ENCODE assay signal across 8 mouse cellular contexts in the genomic region with DNA sequence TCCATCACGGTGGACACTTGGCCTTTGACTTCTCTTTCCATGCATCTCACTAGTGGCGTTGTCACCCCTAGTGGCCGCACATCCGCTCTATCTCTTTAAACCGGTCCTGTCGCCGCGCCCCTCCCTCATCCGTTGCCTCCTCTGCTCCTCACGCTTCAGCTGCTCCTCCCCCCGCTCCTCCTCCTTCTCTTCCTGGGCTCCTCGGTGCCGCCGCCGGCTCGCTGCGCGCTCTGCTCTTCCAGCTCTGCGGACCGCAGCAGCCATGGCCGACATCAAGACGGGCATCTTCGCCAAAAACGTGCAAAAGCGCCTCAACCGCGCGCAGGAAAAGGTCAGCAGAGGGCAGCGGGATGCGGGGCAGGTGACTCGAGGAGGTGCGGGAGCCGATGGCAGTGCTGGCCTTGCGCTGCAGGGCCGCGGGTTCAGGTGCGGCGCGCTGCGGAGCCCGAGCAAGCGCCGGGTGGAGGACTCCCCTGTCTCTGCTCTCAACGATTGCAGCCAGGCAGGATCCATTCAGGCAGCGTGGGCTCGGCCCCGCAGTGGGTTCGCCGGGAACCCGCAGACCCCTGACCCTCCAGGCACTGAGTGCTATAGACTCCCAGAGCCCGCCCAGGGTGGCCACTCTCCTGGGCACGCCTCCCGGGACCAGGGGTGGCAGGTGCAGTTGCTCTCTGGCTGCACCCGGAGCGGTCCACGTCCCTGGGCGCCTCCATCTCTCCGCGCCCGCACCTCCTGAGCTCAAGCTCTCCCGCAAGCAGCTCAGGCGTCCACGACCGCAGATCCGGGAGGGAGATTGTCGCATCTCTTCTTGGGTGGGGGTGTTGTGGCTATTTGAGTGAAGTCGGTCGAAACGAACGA. TPM values are rescaled to one million over a fixed set of nuclear protein-coding genes. Genes with fewer than 3 reads are reported as not detected.
DNase-seq lines count a peak whose midpoint lies in the region; ATAC-seq and TF ChIP-seq lines count a peak whose summit lies in the region.

A gene (plus strand): TSS at position 35 of the 858 bp plus-strand sequence.

- no peak for TF ChIP-seq EP300 in heart, adult 2 months (IDR thresholded peaks at IDR 0.05; ENCODE audit: insufficient read depth, low read depth, low read length)

- WGBS in embryonic facial prominence, embryonic 10.5 days: under 1% methylated on average over 70 of the region's 70 CpGs
- WGBS in heart, adult 2 months: under 1% methylated on average over 61 of the region's 70 CpGs

- no peak; the same call in 1 of the 2 replicates for ATAC-seq in granulocyte monocyte progenitor cell, adult 5-6 weeks (replicated peaks; ENCODE audit: poor library complexity, severe bottlenecking)

- peak; percentile 35; the same call in 1 of the 2 replicates for TF ChIP-seq CTCF in heart, adult 2 months (IDR thresholded peaks at IDR 0.05)

- peaks cover 24% of the 10 kb centered on the region for H3K4me1 ChIP-seq in embryonic facial prominence, embryonic 10.5 days
- no peaks in the 10 kb centered on the region for H3K4me1 ChIP-seq in heart, adult 2 months (ENCODE audit: control insufficient read depth, insufficient read depth, low read length)

- DNase-seq in adrenal gland, postnatal 14 days: peak; percentile 75
- peak; percentile 80 for DNase-seq in embryonic facial prominence, embryonic 10.5 days (ENCODE audit: low spot score)
- peak; percentile 59 to 62 for DNase-seq in heart, adult 2 months
- DNase-seq in kidney, adult 11 months: peak; percentile 29
- peak; percentile 88 to 96 for DNase-seq in left cerebral cortex, postnatal 25 days (ENCODE audit: low spot score in 2 of 2)
- DNase-seq in mesoderm, embryonic 11.5 days (ENCODE audit: low read depth, low spot score): peak; percentile 83
- peak; percentile 4 for DNase-seq in skeletal muscle tissue, adult 2 months (ENCODE audit: low read depth, low spot score)

- H3K4me3 ChIP-seq in embryonic facial prominence, embryonic 10.5 days: peak within 1 kb of the TSS; percentile 81
- H3K4me3 ChIP-seq in heart, adult 2 months: peak within 1 kb of the TSS; percentile 51

- intact Hi-C loops in heart, adult 2 months (cut with DNase I): loop anchor here (10.0 kb wide), 1 partner anchor 156 kb away; no protein-coding TSS in a partner anchor
- intact Hi-C loops in left cerebral cortex, postnatal 25 days (cut with DNase I): loop anchor here (2.0 to 5.0 kb wide), 3 partner anchors 60 to 154 kb away; no protein-coding TSS in a partner anchor

- H3K36me3 ChIP-seq in embryonic facial prominence, embryonic 10.5 days (replicated peaks): no peaks in the 10 kb centered on the region
- H3K36me3 ChIP-seq in heart, adult 2 months (ENCODE audit: control insufficient read depth, insufficient read depth, low read length): no peaks in the 10 kb centered on the region

- TF ChIP-seq POLR2A in heart, adult 2 months (IDR thresholded peaks at IDR 0.05; ENCODE audit: insufficient read depth, low read depth, low read length): no peak

- peak within 1 kb of the TSS; percentile 73 for H3K27ac ChIP-seq in embryonic facial prominence, embryonic 10.5 days (replicated peaks)
- H3K27ac ChIP-seq in heart, adult 2 months: no peak within 1 kb of the TSS

- peak within 1 kb of the TSS; percentile 24 for H3K9ac ChIP-seq in heart, adult 2 months (ENCODE audit: low read depth, low read length)

- H3K9me3 ChIP-seq in embryonic facial prominence, embryonic 10.5 days: no peaks in the 10 kb centered on the region

- H3K27me3 ChIP-seq in embryonic facial prominence, embryonic 10.5 days (replicated peaks; ENCODE audit: low read depth, poor library complexity, severe bottlenecking): peaks cover 46% of the 10 kb centered on the region
- H3K27me3 ChIP-seq in heart, adult 2 months (ENCODE audit: control insufficient read depth, insufficient read depth, low read length): peaks cover 2% of the 10 kb centered on the region; the same call in 1 of the 2 replicates

- H3K79me2 ChIP-seq in heart, adult 2 months (replicated peaks; ENCODE audit: control insufficient read depth, insufficient read depth, low read length): no peaks in the 10 kb centered on the region

RNA-seq across cellular contexts. Expression of the gene that starts here (rescaled TPM):
- total RNA-seq in adrenal gland, postnatal 14 days (2021): 5.3 and 5.9 TPM in 2 replicates
- polyA plus RNA-seq in embryonic facial prominence, embryonic 10.5 days (2016; fragmentation: Nextera tagmentation; extraction: Ambion mirVana): 3.4 and 4.1 TPM in 2 replicates
- 1 to 10 TPM in 1 of 2 experiments, under 1 TPM in 1; 0.94 to 1.3 TPM for total RNA-seq in heart, adult 2 months (2021)
- 1.1 and 1.3 TPM in 2 replicates for polyA plus RNA-seq in heart, adult 2 months (2012; rRNA removed)
- 100 to 1,000 TPM; 200 to 218 TPM for total RNA-seq in left cerebral cortex, postnatal 25 days (2021)
- not detected in 2 replicates for total RNA-seq in granulocyte monocyte progenitor cell, adult 5-6 weeks (2014; fragmentation: Nextera tagmentation)
- total RNA-seq in granulocyte monocyte progenitor cell, adult 5-6 weeks (2017): not detected in 2 replicates

Comparison
In these comparisons a context has a peak if more than half of its experiments do, and no peak if none do; other contexts are left out.
1. RNA of the gene that starts here (total RNA-seq): 200 to 218 TPM in left cerebral cortex, postnatal 25 days; 5.3 to 5.9 TPM in adrenal gland, postnatal 14 days, 0.94 to 1.3 TPM in heart, adult 2 months and not detected in granulocyte monocyte progenitor cell, adult 5-6 weeks; every median in the first group is over 10 times any median in the second.
2. DNase-seq: peak in every context shown above with its lines; median percentile 92 in left cerebral cortex, postnatal 25 days; 83 in mesoderm, embryonic 11.5 days; 80 in embryonic facial prominence, embryonic 10.5 days; 75 in adrenal gland, postnatal 14 days; 60 in heart, adult 2 months; 29 in kidney, adult 11 months; 4 in skeletal muscle tissue, adult 2 months.